Mouse (Mus musculus): ENCODE data around the gene Ncbp2.

GRCm38 (mm10) chr16:31926547-31927182 is 21.6 kb upstream of the Ncbp2 start:
- TF ChIP-seq POLR2A (IDR thresholded peaks at IDR 0.05; ENCODE audit: low read depth, low read length) (no peak), CTCF (IDR thresholded peaks at IDR 0.05; ENCODE audit: extremely low read depth, insufficient read depth, insufficient read length, insufficient replicate concordance) (no peak)
